Mouse (Mus musculus): Measurements from ENCODE around the gene Olfr97. TPM values are rescaled to one million over a fixed set of nuclear protein-coding genes. Genes with fewer than 3 reads are reported as not detected.

Gene Olfr97
- polyA plus RNA-seq, 1 experiment from 2014 or later: not detected

DNA sequence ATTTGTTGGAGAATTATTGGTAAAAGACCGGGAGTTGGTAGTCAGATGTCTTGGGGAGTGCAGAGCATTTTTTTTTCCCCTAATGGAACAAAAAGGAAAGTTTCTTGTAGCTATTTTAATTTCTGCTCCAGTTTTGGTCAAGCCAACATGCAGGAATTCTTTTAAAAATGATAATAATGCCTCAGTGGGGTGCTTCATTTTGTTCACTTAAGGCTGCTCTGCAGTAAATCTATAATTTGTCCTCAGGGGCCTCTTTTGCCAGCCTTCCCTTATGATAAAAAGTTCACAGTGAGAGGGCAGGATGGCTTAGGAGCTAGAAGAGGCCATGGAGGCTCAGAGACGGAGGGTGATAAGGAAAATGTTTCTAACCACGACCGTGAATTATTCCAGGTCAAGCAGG, 17.3 kb downstream of the Olfr97 start, which contains the start of gene Olfr96:
Gene Olfr96 (plus strand): TSS at position 301 of the 400 bp plus-strand sequence.
- Histone ChIP-seq H3K9me3 (0 out of 2 replicates have a peak, but pooled peaks cover 10% of the 10 kb centered on the region), H3K27me3 (ENCODE audit: insufficient read depth, poor library complexity, severe bottlenecking) (no peaks in the 10 kb centered on the region), H3K4me3 (no peak within 1 kb of the TSS), H3K27ac (no peak within 1 kb of the TSS), H3K4me1 (replicated peaks) (no peaks in the 10 kb centered on the region), H3K36me3 (no peaks in the 10 kb centered on the region)
- no peak for DNase-seq (ENCODE audit: low spot score)
- WGBS: 64% methylated on average over 4 of the region's 4 CpGs

DNA sequence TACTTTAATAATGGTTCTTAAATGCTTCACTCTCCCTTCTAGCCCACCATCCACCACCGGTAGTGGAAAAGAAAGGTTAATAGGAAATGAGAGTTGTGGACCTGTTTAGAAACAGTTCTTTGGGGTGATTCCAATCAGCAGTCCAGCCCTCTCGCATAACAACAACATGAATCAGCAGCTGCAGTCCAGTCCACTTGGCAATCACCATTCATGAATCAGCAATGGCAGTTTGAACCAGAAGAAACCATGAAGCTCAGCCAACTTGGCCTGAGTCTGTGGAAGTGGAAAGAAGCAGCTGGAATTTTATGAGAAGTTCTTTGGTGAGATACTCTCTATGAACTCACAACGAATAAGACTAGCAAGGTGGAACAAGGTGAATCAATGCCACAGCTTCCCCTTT, 18.6 kb downstream of the Olfr97 start:
- Histone ChIP-seq H3K27me3 (ENCODE audit: insufficient read depth, poor library complexity, severe bottlenecking) (no peaks in the 10 kb centered on the region), H3K4me3 (no peak overlapping the region), H3K36me3 (no peaks in the 10 kb centered on the region), H3K4me1 (replicated peaks) (no peaks in the 10 kb centered on the region), H3K27ac (no peak overlapping the region), H3K9me3 (0 out of 2 replicates have a peak, but pooled peaks cover 10% of the 10 kb centered on the region)
- WGBS: 87% methylated on average over 3 of the region's 3 CpGs
- no peak for DNase-seq (ENCODE audit: low spot score)

DNA sequence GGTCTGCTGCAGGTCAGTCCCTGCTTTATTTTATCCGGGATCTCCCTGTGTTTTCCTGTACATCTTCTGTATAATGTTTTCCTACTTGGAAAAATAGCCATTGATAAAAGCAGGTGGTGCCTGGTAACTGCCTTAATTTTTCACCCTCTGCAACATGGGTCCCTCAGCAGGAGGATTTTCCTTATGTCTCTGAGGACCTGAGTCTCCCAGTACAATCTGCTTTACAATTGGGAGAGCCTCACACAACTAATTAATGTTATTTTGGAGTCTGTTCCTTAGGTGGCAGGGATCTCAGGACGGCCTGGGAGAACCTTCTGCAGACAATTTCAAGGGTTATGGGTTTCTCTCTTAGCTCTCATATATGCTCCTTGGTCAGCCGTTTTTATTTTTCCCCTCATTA, 24.1 kb downstream of the Olfr97 start, which contains the start of gene Olfr95:
Gene Olfr95 (minus strand): TSS at position 101 of the 400 bp plus-strand sequence.
- no peak for DNase-seq (ENCODE audit: low spot score)
- H3K27ac ChIP-seq: no peak within 1 kb of the TSS
- peaks cover 26% of the 10 kb centered on the region for H3K27me3 ChIP-seq (ENCODE audit: insufficient read depth, poor library complexity, severe bottlenecking)
- 0 out of 2 replicates have a peak, but pooled peaks cover 10% of the 10 kb centered on the region for H3K9me3 ChIP-seq
- H3K36me3 ChIP-seq: no peaks in the 10 kb centered on the region
- 77% methylated on average over 3 of the region's 3 CpGs for WGBS
- H3K4me1 ChIP-seq (replicated peaks): peaks cover 9% of the 10 kb centered on the region
- H3K4me3 ChIP-seq: no peak within 1 kb of the TSS

DNA sequence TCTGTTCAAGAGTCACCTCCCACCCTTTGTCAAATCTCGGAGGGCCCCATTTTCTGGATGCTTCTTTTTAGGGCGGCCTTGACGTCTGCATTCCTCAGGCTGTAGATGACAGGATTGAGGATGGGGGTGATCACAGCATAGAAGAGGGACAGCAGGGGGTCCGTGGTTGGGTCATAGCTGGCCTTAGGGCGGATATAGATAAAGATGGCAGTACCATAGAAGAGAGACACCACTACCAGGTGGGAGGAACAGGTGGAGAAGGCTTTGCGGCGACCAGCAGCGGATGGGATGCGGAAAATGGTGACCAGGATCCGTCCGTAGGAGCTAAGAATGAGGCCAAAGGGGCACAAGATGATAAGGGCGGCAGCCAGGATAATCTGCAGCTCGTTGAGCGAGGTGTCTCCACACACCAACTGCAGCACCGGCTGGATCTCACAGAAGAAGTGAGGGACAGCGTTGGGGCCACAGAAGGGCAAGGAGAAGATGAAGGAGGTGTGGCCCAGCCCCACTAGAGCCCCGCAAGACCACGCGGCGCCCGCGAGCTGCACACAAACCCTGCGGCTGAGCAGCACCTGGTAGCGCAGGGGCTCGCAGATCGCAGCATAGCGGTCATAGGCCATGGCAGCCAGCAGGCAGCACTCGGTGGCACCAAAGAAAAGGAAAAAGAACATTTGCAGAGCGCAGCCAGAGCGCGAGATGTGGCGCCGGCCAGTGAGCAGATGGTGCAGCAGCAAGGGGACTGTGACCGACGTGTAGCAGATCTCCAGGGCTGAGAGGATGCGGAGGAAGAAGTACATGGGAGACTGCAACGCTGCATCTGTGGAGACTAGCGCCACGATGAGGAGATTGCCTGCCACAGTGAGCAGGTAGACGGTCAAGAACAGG, 26.0 kb downstream of the Olfr97 start:
- H3K4me1 ChIP-seq (replicated peaks): peaks cover 9% of the 10 kb centered on the region
- DNase-seq (ENCODE audit: low spot score): peak; percentile 24
- no peaks in the 10 kb centered on the region for H3K36me3 ChIP-seq
- peak overlapping the region; percentile 48 for H3K4me3 ChIP-seq
- 18% methylated on average over 40 of the region's 40 CpGs for WGBS
- H3K27me3 ChIP-seq (ENCODE audit: insufficient read depth, poor library complexity, severe bottlenecking): peaks cover 26% of the 10 kb centered on the region
- H3K9me3 ChIP-seq: no peaks in the 10 kb centered on the region
- H3K27ac ChIP-seq: peak overlapping the region; percentile 59; the same call in 1 of the 2 replicates

DNA sequence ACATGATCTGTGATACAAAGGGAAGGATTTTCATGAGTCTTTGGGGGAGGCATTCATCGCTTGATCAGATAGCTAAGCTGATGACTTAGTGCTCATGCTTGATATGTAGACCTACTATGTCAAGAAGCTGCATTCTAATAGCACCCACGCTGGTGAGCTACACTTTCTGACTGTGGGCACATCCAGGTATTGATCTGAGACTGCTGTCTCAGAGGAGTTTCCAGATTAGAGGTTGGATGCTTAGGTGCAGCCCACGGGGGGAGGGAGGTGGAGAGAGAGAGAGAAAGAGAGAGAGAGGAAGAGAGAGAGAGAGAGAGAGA, 33.3 kb downstream of the Olfr97 start:
- 26% methylated on average over 3 of the region's 3 CpGs for WGBS
- no peak for DNase-seq (ENCODE audit: low spot score)
- H3K4me3 ChIP-seq: no peak overlapping the region
- no peaks in the 10 kb centered on the region for H3K36me3 ChIP-seq
- no peaks in the 10 kb centered on the region for H3K4me1 ChIP-seq (replicated peaks)
- peaks cover 6% of the 10 kb centered on the region; the same call in 1 of the 2 replicates for H3K27me3 ChIP-seq (ENCODE audit: insufficient read depth, poor library complexity, severe bottlenecking)
- H3K27ac ChIP-seq: no peak overlapping the region
- no peaks in the 10 kb centered on the region for H3K9me3 ChIP-seq

DNA sequence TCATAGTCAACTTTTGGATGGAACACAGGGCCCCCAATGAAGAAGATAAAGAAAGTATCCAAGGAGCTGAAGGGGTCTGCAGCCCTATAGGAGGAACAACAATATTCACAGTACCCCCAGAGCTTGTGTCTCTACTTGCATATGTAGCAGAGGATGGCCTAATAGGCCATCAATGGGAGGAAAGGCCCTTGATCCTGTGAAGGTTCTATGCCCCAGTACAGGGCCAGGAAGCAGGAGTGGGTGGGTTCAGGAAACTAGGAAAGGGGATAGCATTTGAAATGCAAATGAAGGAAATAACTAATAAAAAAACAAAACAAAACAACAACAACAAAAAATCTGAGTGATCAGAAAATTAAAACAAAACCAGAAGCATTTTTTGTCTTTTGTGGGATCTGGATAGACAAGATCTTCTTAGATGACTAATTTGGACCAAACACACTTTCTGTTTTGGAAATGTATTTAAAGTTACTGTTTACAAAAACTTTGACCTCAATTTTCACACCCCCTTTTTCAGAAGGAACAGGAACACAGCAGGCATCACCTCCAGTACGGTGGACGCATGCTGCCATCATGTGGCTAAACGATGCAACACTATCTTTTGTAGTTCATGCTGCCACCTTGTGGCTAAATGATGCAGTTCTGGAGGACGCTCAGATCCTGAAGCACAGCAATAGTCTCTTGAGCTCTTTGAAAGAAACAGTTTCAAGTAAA, 33.8 kb downstream of the Olfr97 start:
- Histone ChIP-seq H3K27ac (no peak overlapping the region), H3K9me3 (no peaks in the 10 kb centered on the region), H3K36me3 (no peaks in the 10 kb centered on the region), H3K4me3 (no peak overlapping the region), H3K27me3 (ENCODE audit: insufficient read depth, poor library complexity, severe bottlenecking) (peaks cover 11% of the 10 kb centered on the region), H3K4me1 (replicated peaks) (no peaks in the 10 kb centered on the region)
- DNase-seq (ENCODE audit: low spot score): peak; percentile 73
- under 1% methylated on average over 4 of the region's 4 CpGs for WGBS

DNA sequence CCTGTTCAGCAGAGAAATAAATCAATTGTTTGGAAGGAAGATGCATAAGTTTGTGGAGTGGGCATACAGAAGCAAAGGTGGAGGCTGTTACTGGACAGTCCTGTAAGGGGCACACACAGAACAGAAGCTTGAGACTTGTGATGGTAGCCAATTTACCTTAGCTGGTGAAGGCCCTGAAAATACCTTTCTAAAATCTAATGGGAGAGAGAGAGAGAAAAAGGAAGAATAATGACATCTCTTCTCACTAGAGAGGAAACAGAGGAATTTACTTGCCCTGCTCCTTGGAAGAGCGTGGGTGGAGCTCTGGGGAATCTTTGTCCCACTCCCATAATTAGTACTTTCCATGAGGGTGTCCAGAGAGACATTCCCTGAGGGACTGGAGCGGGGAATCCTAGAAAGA, 36.2 kb downstream of the Olfr97 start, which contains the start of gene Olfr94:
Gene Olfr94 (minus strand): TSS at position 101 of the 400 bp plus-strand sequence.
- Histone ChIP-seq H3K4me3 (no peak within 1 kb of the TSS), H3K36me3 (no peaks in the 10 kb centered on the region), H3K9me3 (no peaks in the 10 kb centered on the region), H3K27me3 (ENCODE audit: insufficient read depth, poor library complexity, severe bottlenecking) (peaks cover 35% of the 10 kb centered on the region), H3K27ac (no peak within 1 kb of the TSS), H3K4me1 (replicated peaks) (peaks cover 12% of the 10 kb centered on the region)
- WGBS: 87% methylated on average over 2 of the region's 2 CpGs
- DNase-seq (ENCODE audit: low spot score): no peak

DNA sequence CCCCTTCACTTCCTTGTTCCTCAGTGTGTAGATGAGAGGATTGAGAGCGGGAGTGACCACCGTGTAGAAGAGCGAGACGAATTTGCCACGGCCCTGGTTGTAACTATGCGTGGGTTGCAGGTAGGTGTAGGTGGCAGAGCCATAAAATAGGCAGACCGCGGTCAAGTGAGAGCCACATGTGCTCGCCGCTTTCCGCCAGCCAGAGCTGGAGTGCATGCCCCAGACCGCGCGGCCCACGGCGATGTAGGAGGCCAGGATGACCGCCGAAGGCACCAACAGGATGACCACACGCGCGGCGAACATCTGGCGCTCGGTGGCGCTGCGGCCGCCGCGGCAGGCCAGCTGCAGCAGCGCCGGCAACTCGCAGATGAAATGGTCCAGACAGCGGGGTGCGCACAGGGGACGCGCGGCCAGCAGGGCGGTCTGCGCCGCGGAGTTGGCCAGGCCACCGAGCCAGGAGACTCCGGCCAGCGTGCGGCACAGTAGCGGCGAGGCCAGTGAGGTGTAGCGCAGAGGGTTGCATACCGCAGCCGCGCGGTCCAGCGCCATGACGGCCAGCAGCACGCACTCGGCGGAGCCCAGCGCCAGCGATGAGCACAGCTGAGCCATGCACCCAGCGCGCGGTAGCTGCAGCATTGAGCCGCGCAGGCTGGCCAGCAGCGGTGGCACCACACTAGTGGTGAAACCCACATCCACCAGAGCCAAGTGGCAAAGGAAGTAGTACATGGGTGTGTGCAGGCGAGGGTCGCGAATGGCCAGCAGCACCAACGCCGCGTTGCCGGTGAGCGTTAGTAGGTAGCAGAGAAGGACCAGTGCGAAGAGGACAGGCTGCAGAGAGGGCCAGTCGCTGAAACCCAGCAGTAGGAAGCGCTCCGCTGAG, 40.0 kb downstream of the Olfr97 start:
- Histone ChIP-seq H3K4me3 (peak overlapping the region; percentile 67), H3K27ac (peak overlapping the region; percentile 72), H3K27me3 (ENCODE audit: insufficient read depth, poor library complexity, severe bottlenecking) (peaks cover 46% of the 10 kb centered on the region), H3K9me3 (no peaks in the 10 kb centered on the region), H3K4me1 (replicated peaks) (peaks cover 12% of the 10 kb centered on the region), H3K36me3 (no peaks in the 10 kb centered on the region)
- under 1% methylated on average over 77 of the region's 77 CpGs for WGBS
- DNase-seq (ENCODE audit: low spot score): peak; percentile 76

DNA sequence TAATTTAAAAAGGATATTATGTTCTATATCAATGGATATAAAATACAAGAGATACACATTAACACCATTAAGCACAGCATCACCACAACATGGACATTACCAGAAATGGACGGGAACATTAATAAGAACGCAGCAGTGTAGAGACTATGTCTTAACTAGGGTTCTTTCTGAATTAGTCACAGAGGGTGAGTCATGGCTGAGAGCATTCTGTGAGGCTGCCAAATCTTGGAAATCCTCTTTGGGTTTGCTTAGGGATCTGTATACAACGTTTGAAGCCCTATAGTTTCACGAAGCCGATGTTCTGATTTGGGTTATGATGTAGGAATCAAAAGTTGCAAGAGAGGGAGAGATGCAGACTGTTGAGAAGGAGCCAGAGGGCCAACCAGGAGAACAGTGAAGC, 42.3 kb downstream of the Olfr97 start:
- 88% methylated on average over 5 of the region's 5 CpGs for WGBS
- no peak overlapping the region for H3K4me3 ChIP-seq
- DNase-seq (ENCODE audit: low spot score): no peak

DNA sequence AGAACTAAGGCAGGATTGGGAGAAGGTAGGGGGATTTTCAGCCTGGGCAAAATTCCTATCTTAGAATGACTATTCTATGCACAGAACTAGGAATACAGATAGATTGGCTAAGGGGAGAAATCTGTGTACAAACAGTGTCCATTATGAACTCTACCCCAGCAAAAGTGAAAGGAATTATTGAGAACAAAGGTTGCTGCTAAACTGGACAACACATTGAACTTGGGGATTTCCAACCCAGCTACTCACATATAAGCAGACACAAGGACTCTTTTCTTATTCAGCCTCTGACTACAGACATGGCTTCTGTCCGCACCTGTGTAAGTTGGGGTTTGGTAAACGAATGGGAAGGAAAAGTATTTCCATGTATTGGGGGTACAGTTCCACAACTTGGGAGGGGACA, 43.5 kb downstream of the Olfr97 start, which contains the start of gene Ubd:
Gene Ubd (plus strand): TSS at position 237 of the 400 bp plus-strand sequence.
- 86% methylated on average over 2 of the region's 2 CpGs for WGBS
- Histone ChIP-seq H3K9me3 (no peaks in the 10 kb centered on the region), H3K36me3 (no peaks in the 10 kb centered on the region), H3K4me1 (replicated peaks) (peaks cover 12% of the 10 kb centered on the region), H3K4me3 (no peak within 1 kb of the TSS), H3K27me3 (ENCODE audit: insufficient read depth, poor library complexity, severe bottlenecking) (peaks cover 38% of the 10 kb centered on the region), H3K27ac (no peak within 1 kb of the TSS)
- no peak for DNase-seq (ENCODE audit: low spot score)

More for the DNA sequence above, 42.3 kb downstream of the Olfr97 start:
- H3K4me1 ChIP-seq (replicated peaks): peaks cover 12% of the 10 kb centered on the region
- no peaks in the 10 kb centered on the region for H3K9me3 ChIP-seq
- peaks cover 46% of the 10 kb centered on the region for H3K27me3 ChIP-seq (ENCODE audit: insufficient read depth, poor library complexity, severe bottlenecking)
- no peaks in the 10 kb centered on the region for H3K36me3 ChIP-seq
- no peak overlapping the region for H3K27ac ChIP-seq

DNA sequence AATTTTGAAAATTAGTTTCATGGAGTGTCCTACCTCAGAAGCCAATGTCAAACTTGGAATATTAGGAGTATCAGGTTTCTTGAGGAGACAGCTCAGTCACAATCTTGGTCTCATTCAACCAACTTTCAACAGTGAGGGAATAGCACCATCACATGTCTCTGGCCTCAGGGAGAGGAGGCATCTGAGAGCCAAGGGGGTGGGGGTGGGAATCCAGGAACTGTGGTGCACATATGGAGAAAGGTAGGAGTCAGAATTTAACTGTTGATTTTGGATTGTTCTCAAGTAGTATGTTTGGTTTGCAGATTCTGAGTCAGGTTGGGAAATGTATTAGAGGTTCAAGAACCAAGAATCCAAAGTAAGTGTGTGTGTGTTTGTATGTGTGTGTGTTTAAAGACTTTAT, 44.1 kb downstream of the Olfr97 start:
- peaks cover 12% of the 10 kb centered on the region for H3K4me1 ChIP-seq (replicated peaks)
- DNase-seq (ENCODE audit: low spot score): no peak
- no peaks in the 10 kb centered on the region for H3K9me3 ChIP-seq
- no peaks in the 10 kb centered on the region for H3K36me3 ChIP-seq
- peaks cover 32% of the 10 kb centered on the region for H3K27me3 ChIP-seq (ENCODE audit: insufficient read depth, poor library complexity, severe bottlenecking)
- no peak overlapping the region for H3K27ac ChIP-seq
- H3K4me3 ChIP-seq: no peak overlapping the region

DNA sequence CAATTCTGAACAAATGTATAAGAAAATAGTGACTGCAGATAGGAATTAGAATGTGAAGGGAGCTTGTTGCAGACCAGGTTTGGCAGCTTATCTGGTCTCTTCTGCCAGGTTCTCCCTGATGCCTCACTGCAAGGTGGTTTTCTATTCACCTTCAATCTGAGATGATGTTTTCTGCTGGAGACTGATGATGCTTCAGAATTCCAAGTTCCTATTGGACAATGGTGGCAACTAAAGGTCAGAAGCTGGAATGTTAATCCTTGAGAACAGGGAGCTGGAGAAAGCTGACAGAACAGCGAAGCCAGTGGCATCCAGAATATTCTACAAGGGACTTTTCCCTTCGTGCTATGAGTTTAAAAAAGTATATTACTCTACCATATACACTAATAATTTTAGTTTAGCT, 46.4 kb downstream of the Olfr97 start:
- Histone ChIP-seq H3K4me3 (no peak overlapping the region), H3K36me3 (no peaks in the 10 kb centered on the region), H3K27me3 (ENCODE audit: insufficient read depth, poor library complexity, severe bottlenecking) (peaks cover 9% of the 10 kb centered on the region), H3K27ac (no peak overlapping the region), H3K9me3 (no peaks in the 10 kb centered on the region), H3K4me1 (replicated peaks) (no peaks in the 10 kb centered on the region)
- DNase-seq (ENCODE audit: low spot score): no peak
- WGBS: 35% methylated on average over 2 of the region's 2 CpGs

Data from hindbrain, embryonic 10.5 days (tissue).